In the genomic region with DNA sequence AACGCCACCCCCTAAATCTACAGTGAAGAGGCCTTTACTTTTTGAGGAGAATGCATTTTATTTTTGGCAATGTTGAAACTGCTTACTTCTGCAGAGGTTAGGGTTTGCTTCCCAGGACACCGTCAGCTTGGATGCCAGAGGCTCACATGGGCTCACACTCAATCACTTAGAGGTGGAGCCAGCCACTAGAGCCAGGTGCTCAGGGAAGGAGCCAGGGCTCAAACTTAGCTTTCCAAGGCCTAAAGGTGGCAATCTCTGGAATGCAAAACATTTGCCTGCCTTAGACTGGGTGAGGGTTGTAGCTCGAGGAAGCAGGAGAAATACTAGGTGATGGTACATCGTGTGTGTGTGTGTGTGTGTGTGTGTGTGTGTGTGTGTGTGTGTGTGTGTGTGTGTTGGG, we compare ENCODE assay signal across 26 mouse cellular contexts.
A peak's percentile ranks its signal among the peaks of the same experiment; 100 is the strongest.
DNase-seq lines count a peak whose midpoint lies in the region; ATAC-seq and TF ChIP-seq lines count a peak whose summit lies in the region.
"Had no signal": no experiment of that assay in that cellular context is flagged by ENCODE, and none has a peak within 500 bp of the region (broad histone marks: within the 10 kb centered on the region; RNA-seq: fewer than 3 reads in every experiment).

No protein-coding gene starts in this region.

- H3K4me1 ChIP-seq in lung, embryonic 15.5 days, result peaks cover 25% of the 10 kb centered on the region
- H3K4me1 ChIP-seq in lung, postnatal 0 days (ENCODE audit: insufficient read depth, low read depth, low read length), result no peaks in the 10 kb centered on the region
- H3K4me1 ChIP-seq: forebrain, embryonic 13.5 days; forebrain, embryonic 15.5 days had no signal

- DNase-seq in embryo, embryonic 10 days (ENCODE audit: low spot score), result peak; percentile 18
- no peak for DNase-seq in embryo, embryonic 9.5 days (ENCODE audit: extremely low spot score)
- DNase-seq in lung, postnatal 36 days, result no peak
- no peak for DNase-seq in lung, postnatal 0 days (ENCODE audit: low spot score)
- DNase-seq in lung, adult 18-20 months, result no peak
- DNase-seq in lung, postnatal 25 days (ENCODE audit: low spot score), result peak; percentile 14
- DNase-seq: adrenal gland, adult 8-10 months; adrenal gland, postnatal 14 days; adrenal gland, postnatal 36 days; B cell, adult 2 months; cerebellum, adult 11-12 months; cerebellum, adult 2 months; cerebellum, adult 9-10 months; cerebellum, postnatal 10 days; cerebellum, postnatal 25 days; embryo, embryonic 11 days had no signal

- TF ChIP-seq EP300 in lung, postnatal 0 days (IDR thresholded peaks at IDR 0.05), result no peak

- no peaks in the 10 kb centered on the region for H3K36me3 ChIP-seq in lung, embryonic 15.5 days
- no peaks in the 10 kb centered on the region for H3K36me3 ChIP-seq in lung, postnatal 0 days (ENCODE audit: insufficient read depth, low read length)
- H3K36me3 ChIP-seq: embryonic facial prominence, embryonic 10.5 days; embryonic facial prominence, embryonic 12.5 days; forebrain, embryonic 15.5 days; G1E had no signal

- WGBS in lung, embryonic 15.5 days, result 30% methylated on average over 4 of the region's 4 CpGs
- WGBS in lung, postnatal 0 days, result 39% methylated on average over 4 of the region's 4 CpGs

- no peaks in the 10 kb centered on the region for H3K9me3 ChIP-seq in lung, embryonic 15.5 days
- no peaks in the 10 kb centered on the region for H3K9me3 ChIP-seq in lung, postnatal 0 days (ENCODE audit: low read length)
- H3K9me3 ChIP-seq: embryonic facial prominence, embryonic 10.5 days; embryonic facial prominence, embryonic 12.5 days; forebrain, embryonic 13.5 days; forebrain, embryonic 15.5 days; G1E had no signal

- TF ChIP-seq CTCF in lung, postnatal 0 days (IDR thresholded peaks at IDR 0.05), result no peak

- H3K27me3 ChIP-seq in lung, embryonic 15.5 days, result no peaks in the 10 kb centered on the region
- no peaks in the 10 kb centered on the region for H3K27me3 ChIP-seq in lung, postnatal 0 days (replicated peaks; ENCODE audit: insufficient read depth, low read length)
- H3K27me3 ChIP-seq: CH12.LX; embryonic facial prominence, embryonic 12.5 days; forebrain, embryonic 13.5 days; forebrain, embryonic 15.5 days; Patski had no signal

- no peak overlapping the region for H3K4me2 ChIP-seq in lung, embryonic 15.5 days
- H3K4me2 ChIP-seq in lung, postnatal 0 days (replicated peaks; ENCODE audit: low read depth, low read length), result no peak overlapping the region
- H3K4me2 ChIP-seq: embryonic facial prominence, embryonic 12.5 days; forebrain, embryonic 13.5 days; forebrain, embryonic 15.5 days had no signal

- H3K4me3 ChIP-seq in lung, embryonic 15.5 days, result no peak overlapping the region
- no peak overlapping the region for H3K4me3 ChIP-seq in lung, postnatal 0 days (ENCODE audit: low read depth, low read length)
- H3K4me3 ChIP-seq: embryonic facial prominence, embryonic 10.5 days; embryonic facial prominence, embryonic 12.5 days; forebrain, embryonic 13.5 days; forebrain, embryonic 15.5 days had no signal

- H3K9ac ChIP-seq in lung, embryonic 15.5 days, result no peak overlapping the region
- no peak overlapping the region for H3K9ac ChIP-seq in lung, postnatal 0 days (replicated peaks; ENCODE audit: low read depth)
- H3K9ac ChIP-seq: embryonic facial prominence, embryonic 12.5 days; forebrain, embryonic 13.5 days; forebrain, embryonic 15.5 days had no signal

- no peak overlapping the region for H3K27ac ChIP-seq in lung, embryonic 15.5 days
- H3K27ac ChIP-seq in lung, postnatal 0 days (ENCODE audit: low read length), result no peak overlapping the region
- H3K27ac ChIP-seq: embryonic facial prominence, embryonic 10.5 days; embryonic facial prominence, embryonic 12.5 days; forebrain, embryonic 13.5 days; forebrain, embryonic 15.5 days had no signal

- peak; percentile 36; the same call in 1 of the 2 replicates for ATAC-seq in lung, embryonic 15.5 days (ENCODE audit: borderline replicate concordance, extremely low read depth, low FRiP score, low TSS enrichment)
- peak; percentile 46 for ATAC-seq in lung, postnatal 0 days
- ATAC-seq: activated CD4-positive, CD25-positive, alpha-beta regulatory T cell, adult 4 months; CD4-positive, CD25-positive, alpha-beta regulatory T cell, adult 4 months; forebrain, embryonic 13.5 days; forebrain, embryonic 15.5 days; Patski had no signal

Comparison
In these comparisons a context has a peak if more than half of its experiments do, and no peak if none do; other contexts are left out.
1. DNase-seq: peak in embryo, embryonic 10 days (single experiment) and lung, postnatal 25 days (single experiment); none in embryo, embryonic 9.5 days (single experiment), lung, postnatal 36 days (single experiment), lung, postnatal 0 days (single experiment) and lung, adult 18-20 months (0 of 2).